Mouse (Mus musculus) layer of hippocampus, postnatal 25 days (tissue): ENCODE data around the gene Rnf19b. TPM values are rescaled to one million over a fixed set of nuclear protein-coding genes. Genes with fewer than 3 reads are reported as not detected.

Experiments used
- total RNA-seq, 2 experiments: library from RNA; stranded (reverse); gene quantifications; 2 replicates each; pipeline ENCODE4 v1.2.3; 2021

The Rnf19b gene
- total RNA-seq, 2 experiments from 2014 or later, result 48.1 to 49.7 TPM

Other genes starting within 250 kb of the Rnf19b start
- 10 to 100 TPM; 15.1 to 16.2 TPM for gene Trim62, start 174.7 kb upstream of the Rnf19b start, total RNA-seq
- gene Azin2, start 95.8 kb upstream of the Rnf19b start, total RNA-seq, result 10 to 100 TPM; 40.7 to 41.8 TPM
- 10 to 100 TPM; 27.7 to 30.9 TPM for gene Ak2, start 66.3 kb upstream of the Rnf19b start, total RNA-seq
- gene Tmem54, start 47.3 kb downstream of the Rnf19b start, total RNA-seq, result not detected
- gene Hpca, start 63.8 kb downstream of the Rnf19b start, total RNA-seq, result 1,000 to 10,000 TPM; 2,567 to 2,613 TPM
- gene Fndc5, start 78.7 kb downstream of the Rnf19b start, total RNA-seq, result 10 to 100 TPM; 85.1 to 86.0 TPM
- 10 to 100 TPM; 32.5 to 35.2 TPM for gene S100pbp, start 131.5 kb downstream of the Rnf19b start, total RNA-seq
- 10 to 100 TPM; 85.0 to 85.9 TPM for gene Yars, start 131.5 kb downstream of the Rnf19b start, total RNA-seq
- gene C77080, start 203.1 kb downstream of the Rnf19b start, total RNA-seq, result 1 to 10 TPM; 7.5 to 7.7 TPM
- gene Sync, start 229.3 kb downstream of the Rnf19b start, total RNA-seq, result 1 to 10 TPM in 1 of 2 experiments, under 1 TPM in 1; 0.79 to 1.3 TPM